Mouse (Mus musculus) layer of hippocampus, postnatal 10 days (tissue): ENCODE results near the gene Eri3. TPM values are rescaled to one million over a fixed set of nuclear protein-coding genes. Genes with fewer than 3 reads are reported as not detected.

Experiments
- DNase-seq, 2 experiments: peaks; one replicate each; pipeline ENCODE4 v3.0.0; 2021; ENCODE audit warnings: low spot score in 2 of 2
- total RNA-seq, 2 experiments: library from RNA; stranded (reverse); gene quantifications; 2 replicates each; pipeline ENCODE4 v1.2.3; 2021

The Eri3 gene
- total RNA-seq, 2 experiments from 2014 or later = 217 to 237 TPM

DNA sequence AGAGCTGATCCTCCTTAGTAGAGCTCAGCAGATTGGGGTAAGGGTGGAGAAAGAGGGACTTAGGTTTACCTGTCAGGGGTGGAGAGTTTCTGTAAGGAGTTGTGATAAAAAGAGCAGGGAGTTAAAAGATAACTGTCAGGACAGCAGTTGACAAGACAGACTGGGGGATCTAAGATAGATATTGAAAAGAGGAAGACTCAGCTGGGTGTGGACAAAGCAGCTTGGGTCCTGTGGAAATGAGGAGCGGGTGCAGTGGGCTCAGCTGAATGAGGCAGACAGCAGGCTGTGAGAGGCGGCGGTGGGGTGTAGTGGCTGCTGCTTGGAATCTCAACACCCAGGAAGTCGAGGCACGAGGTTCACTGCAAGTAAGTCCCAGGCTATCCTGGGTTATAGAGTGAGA is 72.1 kb downstream of the Eri3 start:
- no peak for DNase-seq

DNA sequence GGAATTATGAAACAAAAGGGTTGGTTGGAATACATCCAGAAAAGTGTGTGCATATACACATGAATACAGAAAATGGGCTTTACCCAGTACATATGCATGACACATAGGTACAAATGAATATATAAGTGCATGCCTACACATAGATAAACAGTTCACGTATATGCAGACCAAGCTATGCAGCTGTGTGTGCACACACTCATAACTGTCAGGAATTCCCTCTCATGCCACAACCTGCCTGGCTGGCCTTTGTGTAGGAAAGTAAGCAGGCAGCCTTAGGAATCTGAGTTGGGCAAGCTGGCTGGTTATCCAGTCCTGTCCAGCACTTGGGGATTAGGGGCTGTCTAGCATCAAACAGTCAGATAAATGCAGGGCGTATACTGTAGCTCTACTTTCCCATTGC is 72.9 kb downstream of the Eri3 start:
- DNase-seq = no peak

DNA sequence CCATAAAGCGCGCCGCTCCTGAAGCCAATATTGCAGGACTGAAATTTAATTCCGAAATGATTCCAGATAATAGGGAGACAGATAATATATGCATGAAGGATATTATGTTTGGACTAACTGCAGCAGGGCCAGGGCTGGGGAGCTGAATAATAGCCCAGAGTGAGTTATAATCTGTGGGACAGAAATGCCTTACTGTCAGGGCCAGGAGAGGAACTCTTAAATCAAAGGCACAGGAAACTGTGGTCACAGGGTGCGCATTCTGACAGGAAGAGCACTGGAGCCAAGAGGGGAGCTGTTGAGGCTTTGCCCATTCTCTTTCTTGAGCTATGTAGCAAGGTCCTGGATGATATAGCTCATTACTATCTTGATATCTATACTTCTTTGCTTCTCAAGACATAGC is 74.5 kb downstream of the Eri3 start:
- no peak for DNase-seq

DNA sequence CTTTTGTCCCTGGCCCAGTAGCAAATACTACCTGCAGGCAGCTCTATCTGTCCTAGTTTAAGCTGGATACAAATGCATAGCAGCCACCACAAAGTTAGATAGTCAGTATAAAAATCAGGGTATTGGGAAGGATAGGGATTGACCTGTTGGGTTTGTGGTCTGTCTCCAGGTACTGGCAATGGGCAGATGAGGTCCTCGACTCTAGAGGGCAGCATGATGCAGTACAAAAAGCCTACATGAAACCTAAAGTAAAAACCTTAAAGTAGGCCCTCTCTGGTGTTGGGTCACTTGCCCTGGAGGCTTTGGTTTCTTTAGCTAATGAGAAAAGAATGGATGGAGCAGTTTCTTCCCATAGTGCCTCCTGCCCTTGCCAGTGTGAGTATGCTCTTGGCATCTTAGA is 78.3 kb downstream of the Eri3 start:
- no peak for DNase-seq

DNA sequence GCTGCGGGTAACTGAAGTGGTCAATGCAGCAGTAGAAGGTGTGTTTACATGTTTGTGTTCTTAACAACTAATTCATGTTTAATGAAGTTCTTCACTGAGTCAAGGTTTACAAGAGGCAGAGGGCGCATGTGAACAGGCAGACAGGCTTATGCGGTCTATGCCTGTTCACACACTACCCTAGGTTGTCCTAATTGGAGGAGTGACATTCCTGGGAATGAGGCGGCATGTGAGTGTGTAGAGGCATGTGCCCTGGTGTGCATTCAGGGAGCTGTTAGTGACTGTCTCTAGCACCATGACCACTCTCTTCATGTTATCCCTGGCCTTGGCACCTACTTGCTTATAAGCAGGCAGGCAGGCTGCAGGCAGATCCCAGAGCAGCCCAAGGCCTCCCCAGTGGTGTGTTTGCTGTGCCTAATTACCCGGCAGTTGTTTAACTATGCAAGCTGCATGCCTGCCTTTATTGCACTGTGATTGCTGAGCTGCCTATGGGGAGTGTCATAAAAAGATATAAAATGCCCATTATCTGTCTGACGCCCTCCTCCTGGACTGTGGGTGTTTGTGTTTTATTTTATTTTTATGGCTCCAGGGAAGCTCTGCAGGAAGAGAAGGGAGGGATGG is 80.0 kb downstream of the Eri3 start:
- DNase-seq = no peak

DNA sequence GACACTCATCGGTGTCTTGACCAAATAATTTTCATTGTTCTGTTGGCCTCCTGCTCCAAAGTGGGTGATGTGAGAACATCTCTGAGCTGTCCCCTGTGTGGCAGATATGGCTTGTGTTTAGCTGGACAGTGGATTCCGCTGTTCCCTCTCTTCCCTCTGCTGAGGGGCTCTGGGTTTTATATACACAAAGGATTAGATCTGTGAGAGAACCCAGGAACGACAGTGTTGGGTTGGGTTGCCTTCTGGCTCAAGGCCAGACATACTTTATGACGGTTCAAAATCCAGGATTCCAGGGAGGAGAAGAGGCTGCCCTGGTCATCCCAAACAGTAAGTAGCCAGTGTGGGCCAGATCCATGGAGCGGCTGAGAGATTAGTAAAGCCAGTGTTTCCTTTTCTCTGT is 83.4 kb downstream of the Eri3 start:
- DNase-seq = no peak

DNA sequence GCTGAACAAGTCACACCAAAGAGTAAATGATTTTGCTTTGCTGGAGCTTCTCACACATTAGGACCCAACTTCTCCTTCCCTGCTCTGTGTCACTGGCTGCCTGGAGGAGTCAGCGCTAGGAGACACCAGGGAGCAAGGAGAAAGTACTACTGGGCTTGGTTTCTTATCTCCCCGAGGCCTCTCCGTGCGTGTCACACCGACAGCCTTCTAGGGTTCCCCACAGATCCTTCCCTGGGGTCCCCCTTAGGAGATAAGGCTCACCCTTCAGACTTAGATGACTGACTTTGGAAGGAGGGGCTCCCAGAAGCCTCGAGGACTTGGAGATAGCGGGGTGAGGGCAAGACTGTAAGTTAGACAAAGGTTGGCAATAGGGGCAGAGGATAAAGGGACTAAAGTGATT is 84.5 kb downstream of the Eri3 start:
- DNase-seq = no peak

DNA sequence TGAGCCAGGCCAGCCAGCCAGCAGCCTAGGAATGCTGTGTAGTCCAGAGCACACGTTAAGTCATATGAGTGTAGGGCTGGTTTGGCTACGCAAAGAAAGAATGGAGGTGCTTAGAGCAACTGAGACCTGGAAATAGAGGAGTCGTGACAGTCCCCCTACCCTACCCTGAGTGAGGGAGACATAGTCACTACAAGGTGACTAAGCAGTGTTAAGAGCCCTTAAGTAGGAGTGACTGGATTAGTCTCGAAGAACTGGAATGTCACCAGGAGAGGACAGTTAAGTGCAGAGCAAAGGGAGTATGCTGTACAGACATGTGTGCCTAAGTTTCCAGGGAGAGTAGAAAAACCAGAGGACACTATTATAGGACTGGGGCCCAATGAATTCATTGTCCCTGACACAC is 86.0 kb downstream of the Eri3 start:
- DNase-seq = no peak

DNA sequence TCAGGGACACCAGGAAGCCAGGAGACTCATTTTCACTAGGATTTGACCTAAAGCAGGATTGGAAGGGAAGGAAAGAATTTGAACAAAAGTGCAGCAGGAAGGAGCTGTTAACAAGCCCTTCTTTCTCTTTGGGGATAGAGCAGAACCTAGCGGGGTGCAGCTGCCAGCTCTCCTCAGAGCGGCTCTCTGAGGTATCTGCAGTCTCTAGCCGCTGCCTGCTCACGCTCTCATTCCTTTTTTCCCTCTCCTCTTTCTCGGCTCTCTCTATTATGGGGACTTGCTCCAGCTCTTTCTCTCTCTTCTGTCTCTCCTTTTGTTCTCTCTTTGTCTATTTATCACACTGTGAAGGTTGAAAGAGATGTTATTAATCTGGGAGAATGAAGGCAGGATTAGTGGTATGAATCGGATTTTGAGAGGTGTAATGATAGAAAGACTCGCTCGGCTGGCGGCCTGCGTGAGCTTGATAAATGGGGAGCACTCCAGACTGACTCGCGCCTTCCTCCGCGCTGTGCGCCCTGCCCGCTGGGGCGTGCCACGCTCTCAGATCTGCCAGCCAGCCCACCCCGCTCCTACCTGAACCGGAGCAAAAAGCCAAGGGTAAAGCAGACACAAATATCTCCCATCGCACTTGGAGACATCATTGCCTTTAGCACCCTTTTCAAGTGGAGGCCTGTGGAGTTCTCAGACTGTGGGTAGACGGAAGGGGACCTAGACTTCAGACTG is 86.9 kb downstream of the Eri3 start:
- DNase-seq = no peak

DNA sequence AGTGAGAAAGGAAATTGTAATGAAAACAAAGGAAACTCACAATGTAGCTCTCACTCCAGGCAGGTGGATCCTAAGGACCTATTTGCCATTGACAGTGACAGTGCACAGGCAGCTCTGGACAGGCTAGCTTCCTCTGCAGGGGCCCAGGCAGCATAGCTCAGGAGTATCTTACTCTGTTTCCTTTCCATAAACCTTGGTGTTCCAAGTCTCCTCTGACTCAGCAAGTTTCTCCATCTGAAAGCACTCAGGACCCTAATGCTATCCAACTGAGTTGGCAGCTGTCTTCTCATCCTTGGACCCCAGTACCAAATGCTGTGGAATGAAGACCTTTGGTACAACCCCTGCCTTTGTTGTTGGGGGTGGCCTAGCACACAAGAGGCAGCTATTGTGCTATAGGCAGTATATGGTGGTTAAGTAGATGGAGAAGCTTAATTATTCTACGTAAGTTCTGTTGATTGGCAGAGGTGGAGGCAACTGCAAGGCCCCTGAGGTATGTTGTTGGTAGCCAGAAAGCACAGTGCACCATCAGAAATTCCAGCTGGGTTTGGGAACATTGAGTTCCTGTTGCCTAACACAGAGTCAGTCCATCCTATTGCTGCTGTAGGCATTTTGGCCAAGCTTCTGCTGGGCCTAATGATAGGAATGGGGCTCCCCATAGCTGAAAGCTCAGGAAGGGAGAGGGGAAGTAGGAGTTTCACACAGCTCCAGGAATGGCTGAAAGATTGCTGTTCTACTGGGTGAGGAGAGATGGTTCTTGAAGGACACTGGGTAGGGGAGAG is 90.9 kb downstream of the Eri3 start:
- no peak for DNase-seq

DNA sequence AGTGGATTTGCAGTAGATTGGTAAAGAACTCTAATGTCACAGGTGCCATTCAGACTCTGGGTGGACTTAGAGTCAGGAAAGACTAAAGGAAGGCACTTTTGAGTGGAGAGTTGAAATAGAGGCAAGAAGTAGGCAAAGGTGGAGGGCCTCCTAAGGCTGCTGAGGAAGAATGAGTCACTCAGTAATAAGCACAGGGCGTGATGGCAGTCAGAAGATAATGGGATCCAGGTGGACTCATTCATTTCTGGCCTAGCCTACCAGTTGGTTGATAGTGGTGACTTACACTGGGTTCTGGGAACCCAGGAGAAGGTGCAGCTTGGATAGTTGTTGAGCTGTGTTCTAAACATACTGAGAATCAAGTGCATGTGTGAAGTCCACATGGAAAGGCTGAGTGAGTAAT is 91.6 kb downstream of the Eri3 start:
- no peak for DNase-seq

DNA sequence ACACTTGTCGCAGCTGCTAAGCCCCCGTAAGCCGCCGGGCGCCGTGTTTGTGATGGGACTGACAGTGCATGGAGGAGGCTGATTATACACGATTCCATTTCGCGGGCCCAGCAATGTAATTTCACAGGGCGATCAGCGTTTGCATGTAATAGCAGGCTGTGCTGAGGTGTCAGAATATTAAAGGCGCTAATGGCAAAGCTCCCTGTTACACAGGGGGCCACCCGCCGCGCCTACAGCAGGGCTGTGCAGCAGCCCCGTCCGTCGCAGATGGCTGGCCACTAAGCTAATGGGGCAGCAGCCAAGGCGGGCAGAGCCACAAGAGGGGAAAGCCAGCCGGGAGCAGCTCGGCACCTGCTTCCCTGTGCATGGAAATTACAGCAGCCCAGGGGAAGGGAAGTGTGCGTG is 94.9 kb downstream of the Eri3 start:
- peak; percentile 74 to 81 for DNase-seq

DNA sequence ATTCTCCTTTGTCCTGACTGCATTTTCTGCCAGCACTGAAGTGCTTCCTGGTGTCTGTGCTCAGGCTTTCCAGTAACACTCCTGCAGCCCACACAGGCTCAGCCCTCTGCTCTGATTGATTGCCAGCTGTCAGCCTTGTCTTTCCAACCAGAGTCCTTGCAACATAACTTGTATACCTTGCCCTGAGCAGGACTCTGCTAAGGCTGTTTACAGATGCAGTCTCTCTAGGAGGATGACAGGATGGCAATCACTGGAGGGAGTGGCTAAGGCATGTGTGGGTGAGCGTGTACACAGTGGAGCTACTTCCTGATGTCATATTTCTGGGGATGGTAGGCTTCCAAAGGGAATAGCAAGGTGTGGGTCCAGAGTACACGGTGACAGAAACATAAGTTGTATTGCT is 95.7 kb downstream of the Eri3 start:
- peak in 1 of 2 experiments; percentile 44 for DNase-seq

DNA sequence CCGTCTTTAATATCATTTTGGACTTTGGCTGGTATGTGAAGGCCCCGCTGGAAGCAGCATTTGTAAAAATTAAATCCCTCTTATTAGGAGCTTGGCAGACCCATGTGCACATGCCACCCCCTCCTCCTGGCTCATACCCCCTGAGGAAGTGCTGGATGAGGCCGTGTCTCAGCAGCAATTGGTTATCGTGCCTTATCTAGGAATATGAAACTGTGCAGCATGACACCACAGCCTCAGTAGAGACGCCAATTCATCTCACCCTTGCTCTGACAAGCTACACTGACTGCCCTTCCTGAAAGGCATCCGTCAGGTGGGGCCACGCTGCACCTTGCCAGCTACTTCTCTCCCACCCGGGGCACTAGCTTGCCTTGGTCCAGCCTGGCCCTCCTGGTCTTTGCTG is 96.3 kb downstream of the Eri3 start:
- no peak for DNase-seq

DNA sequence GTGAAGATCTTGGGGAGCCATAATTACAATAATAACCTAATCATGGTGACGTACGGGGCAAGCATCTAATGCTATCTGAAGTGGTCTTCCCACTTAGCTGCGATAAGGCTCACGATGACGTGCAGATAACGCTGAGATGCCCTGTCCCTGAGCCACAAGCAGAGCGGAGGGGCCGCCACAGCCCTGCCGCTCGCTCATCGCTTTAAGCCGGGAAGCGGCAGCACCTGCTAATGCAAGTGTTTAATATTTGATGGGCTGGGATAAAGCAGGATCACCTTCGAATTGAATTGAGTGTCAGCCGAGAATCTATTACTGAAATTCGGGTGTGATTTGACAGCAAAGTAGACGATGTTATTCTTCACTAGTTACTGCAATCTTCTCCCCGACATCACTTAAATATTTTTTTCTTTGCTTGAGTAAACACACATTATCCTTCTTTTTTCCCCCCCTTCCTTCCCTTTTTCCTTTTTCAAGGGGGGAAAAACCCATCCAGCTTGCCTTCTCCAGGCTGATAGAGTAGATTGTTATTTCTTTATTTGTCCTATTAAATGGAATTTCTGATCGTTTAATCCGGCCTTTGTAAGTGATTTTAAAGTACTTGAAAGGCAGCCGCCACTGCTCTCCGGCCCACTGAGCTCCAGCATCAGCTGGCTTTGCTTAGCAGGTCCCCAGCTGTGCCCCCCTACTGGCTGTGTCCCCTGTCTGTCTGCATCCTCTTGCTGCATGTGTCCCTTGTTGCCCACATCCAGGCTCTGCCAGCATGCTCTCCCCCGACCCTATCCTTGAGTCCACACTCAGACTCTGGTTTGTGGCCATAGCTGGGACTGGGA is 97.0 kb downstream of the Eri3 start:
- no peak for DNase-seq

DNA sequence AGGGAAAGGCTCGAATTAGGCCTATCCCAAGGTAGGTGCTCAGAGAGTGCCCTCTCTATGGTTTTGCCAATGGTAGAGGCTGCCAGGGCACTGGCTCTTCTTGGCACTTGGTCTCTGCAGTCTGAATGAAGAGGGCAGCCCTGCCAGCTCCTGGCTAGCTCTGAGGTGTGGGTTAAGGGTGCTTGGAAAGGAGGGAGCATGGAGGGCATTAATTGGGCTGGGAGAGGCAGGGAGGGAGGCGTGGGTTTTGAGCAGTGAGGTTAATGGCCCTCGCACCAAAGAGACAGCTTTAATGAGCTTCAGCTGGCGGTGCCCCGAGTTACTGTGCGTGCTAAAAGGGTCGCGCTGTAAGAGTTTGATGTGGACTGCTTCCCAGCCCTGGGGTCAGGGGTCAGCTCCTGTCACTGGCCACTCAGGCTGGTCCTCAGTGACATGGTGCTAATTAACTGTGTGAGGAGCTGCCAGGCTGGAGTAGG is 101.5 kb downstream of the Eri3 start:
- DNase-seq = peak; percentile 69 to 75

DNA sequence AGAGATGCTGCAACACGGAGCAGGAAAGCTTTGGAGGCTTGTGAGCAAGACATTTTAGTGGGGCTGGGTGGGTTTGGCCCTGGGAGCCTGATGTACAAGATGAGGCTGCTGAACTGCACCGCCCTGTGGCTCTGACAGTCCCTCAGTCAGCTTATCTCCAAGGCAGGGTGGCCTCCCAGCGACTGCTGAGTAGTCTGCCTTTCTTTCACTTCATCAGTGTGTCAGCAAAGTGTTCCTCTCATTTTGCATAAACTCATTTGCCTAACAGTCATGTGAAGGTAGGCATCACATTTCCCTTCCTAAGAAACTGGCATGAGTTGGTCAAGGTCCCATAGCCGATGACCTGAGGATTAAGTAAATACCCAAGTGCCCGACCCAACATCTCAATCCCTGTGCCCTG is 102.6 kb downstream of the Eri3 start:
- DNase-seq = no peak

DNA sequence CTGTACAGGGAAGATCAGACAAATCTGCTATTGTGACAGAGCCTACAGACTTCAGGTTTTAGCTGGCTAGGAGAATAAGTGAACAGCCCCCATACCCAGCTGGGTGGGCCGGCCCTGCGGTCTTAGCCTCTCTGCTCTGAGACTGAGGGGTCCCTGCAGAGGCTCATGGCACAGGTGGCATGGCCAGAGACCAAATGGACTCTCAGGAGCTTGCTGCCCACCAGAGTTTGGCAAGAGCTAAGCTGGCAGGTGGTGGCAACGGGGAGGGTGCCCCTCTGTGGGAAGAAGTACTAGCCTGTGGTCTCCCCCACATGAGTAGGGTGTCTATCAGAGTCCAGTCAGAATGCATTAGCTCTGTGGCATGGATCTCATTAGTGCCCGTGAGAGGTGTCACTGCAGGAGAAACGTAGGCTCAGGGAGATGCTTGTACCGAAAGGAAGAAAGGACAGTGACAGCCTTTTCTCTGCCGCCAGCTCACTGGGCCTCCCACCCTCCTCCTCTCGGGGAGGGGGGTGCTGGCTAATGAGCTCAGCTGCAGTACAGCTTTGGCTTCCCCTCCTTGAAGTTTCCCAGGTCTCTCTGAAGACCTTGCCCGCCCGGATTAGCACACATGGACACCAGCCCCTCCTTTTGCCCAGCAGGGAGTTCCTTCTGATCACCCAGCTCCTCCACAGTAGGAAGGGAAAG is 104.0 kb downstream of the Eri3 start:
- no peak for DNase-seq

DNA sequence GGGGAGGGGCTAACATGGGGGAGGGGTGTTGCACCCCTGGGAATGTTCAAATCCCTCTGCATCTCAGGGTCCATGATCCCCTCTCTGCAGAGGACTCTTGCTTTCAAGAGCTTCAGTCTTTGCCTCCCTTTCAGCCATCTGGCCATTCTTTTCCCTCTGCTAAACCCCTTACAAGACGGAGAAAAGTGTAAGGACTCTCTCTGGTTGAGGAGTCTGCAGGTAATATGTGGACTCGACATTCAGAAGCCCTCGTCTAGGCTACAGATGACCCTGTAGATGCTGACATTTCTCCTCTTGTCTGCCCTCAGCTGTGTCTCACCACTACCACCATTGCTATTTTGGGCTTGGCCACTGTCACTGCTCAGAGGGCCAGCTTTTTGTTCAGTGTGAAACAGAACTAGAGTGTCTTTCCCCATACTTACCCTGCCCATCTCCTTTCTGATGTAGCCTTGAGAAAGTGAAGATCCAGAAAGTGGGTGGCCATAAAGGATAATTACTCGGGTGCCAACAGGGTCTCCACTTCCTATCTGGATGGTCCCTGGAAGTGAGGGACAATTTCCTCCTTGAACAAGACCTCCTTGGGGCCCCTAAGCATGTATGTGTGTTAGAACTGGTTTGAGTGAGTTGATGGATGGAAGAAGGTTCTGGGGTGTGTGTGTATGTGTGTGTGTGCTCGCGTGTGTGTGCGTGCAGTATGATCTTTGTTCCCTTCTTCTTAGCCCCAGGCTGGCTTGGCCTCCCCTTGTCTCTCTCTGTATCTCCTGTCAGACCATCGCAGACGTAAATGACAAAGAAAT is 104.7 kb downstream of the Eri3 start:
- no peak for DNase-seq

DNA sequence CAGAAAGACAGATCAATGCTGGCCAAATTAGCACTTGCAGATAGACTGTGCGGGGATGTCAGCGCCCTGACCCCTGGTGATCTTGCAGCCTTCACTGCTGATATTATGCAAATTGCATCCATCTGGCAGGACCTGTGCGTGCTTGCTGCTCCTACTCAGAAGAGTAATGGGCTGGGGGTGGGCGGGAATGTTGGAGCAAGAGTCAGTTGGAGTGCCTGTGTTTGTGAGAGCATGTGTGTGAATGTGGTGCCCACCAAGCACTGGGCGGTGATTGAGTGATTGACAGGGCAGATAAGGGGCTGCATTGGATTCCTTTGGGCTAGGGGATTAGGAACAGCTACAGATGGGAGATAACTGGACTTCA is 105.3 kb downstream of the Eri3 start:
- DNase-seq = no peak
